Mouse (Mus musculus): ENCODE measurements around the gene Gm9573.
A peak's percentile ranks its signal among the peaks of the same experiment; 100 is the strongest.

The Gm9573 gene

GRCm38 (mm10) chr17:35626537-35626936 lies at the start of gene Gm9573:
Gm9573 (minus strand) TSS chr17:35626637.
- no peak for DNase-seq (ENCODE audit: low spot score)

DNA sequence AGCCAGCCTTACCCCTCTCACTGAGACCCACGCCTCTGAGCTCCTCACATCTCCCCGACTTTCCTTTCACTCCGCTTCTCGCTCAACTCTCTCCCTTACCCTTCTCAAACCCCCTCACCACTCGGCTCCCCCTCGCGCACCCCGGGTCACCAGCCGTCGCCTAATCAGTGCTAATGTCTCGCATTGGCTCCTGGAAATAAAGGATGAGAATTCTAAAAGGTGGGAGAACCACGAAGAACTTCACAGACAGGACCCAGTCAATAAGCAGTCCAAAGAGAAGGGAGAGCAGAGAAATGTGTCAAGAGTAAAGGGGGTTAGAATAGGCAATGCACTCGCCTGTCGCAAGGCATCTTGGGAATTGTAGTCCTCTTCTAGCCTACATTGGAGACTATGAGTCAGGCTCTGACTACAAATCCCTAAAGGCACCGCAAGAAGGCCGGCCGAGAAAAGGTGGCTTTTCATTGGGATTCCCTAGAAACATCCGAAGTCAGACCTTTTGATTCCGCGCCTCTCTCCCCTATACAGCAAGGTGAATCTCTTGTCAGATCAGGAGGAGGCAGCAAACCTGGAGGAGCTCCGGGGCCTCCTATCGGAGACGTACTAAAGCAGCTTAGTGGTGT lies 47.1 kb upstream of the Gm9573 start, which contains the start of gene Gtf2h4:
Gene Gtf2h4 (minus strand): TSS at position 324 of the 620 bp plus-strand sequence.
- peak; percentile 70 for DNase-seq (ENCODE audit: low spot score)

GRCm38 (mm10) chr17:35672527-35672926 lies 46.1 kb upstream of the Gm9573 start:
- no peak for DNase-seq (ENCODE audit: low spot score)

DNA sequence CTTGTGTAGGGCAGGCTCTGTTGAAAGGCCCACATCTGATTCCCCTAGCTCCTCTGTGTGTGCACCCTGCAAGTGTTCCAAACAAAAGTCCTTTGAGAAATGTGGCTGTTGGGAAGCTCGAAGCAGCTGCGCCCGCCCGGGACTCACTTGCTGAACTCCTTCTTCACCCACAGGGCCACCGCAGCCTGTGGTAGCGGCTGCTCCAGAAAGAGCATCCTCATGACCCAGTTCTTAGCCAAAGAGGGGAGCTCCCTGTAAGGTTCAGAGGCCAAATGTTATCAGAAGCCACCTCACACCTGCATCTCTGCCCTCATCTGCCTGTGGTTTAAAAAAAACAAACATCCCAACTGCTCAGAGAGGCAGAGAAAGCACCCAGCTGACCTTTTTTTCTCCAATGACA lies 45.4 kb upstream of the Gm9573 start:
- no peak for DNase-seq (ENCODE audit: low spot score)

DNA sequence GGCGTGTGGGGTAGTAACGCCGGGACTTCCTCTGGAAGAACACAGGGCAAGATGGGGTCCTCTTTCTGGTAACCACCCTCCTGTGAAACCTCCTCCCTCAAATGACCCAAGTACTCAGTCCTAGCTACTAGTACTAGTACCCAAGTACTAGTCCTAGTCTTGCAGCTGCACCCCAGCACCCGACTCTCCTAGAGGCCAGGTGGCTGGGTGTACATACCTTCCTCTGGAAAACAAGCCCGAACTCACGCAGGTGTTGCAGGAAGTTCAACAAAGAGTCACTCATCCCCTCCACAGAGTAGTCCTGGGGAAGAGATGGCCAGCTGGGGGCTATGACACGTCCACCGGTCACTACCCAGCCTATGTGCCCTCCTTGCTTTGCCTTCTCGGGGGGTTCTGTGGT lies 43.3 kb upstream of the Gm9573 start:
- peak; percentile 2 for DNase-seq (ENCODE audit: low spot score)

DNA sequence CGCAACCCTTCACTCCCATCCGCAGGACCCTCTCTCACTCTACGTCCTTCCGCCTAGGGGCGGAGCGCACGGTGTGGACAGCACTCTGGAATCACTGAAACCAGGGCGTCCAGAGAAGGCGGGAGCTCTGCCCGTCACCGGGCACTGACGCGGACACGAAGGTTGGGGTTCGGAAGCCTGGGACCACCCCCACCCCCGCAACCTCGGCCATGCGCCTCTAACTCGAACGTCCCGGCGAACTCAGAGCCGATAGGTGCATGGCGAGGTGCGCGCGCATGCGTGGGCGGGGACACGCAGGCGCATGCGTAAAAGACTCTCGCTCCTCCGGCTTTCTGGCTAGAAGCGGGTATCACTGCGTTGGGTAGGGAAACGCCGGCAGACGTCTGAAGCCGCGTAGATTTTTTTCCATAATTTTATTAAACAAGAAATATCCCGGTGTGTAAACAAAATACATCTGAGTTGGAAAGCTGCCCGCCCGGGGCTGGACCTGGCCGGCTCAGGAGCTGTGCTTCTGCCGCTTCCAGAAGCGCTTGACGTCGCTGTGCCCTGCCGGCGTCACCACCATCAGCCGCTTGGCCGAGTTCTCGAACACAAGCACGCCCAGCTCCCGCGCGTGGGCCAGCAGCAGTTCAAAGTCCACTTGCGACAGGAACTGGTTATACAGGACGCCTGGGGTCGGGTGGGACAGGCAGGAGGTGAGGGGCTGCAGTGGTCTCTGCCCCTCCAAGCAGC lies 41.1 kb upstream of the Gm9573 start, which contains the start of gene Vars2:
Gene Vars2 (minus strand): TSS at position 259 of the 732 bp plus-strand sequence.
- peak; percentile 96 for DNase-seq (ENCODE audit: low spot score)

DNA sequence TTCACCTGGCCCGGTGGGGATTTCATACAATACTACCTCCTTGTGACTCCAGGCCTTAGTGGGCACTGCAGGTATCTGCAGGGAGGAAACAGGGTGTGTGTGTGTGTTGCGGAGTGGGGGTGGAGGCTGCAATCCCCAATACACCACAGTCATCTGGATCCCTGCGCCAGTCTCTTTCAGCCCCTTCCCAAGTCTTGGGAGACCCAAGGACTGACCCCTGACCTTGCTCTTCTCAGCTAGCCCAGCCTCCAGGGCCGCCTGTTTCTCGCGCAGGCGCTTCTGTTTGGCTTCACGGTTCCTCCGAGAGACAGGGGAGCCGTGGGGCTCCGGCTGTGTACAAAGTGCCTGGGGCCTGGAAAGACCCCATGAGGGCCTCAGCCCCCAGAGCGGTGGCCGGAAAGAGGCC lies 40.4 kb upstream of the Gm9573 start:
- no peak for DNase-seq (ENCODE audit: low spot score)

DNA sequence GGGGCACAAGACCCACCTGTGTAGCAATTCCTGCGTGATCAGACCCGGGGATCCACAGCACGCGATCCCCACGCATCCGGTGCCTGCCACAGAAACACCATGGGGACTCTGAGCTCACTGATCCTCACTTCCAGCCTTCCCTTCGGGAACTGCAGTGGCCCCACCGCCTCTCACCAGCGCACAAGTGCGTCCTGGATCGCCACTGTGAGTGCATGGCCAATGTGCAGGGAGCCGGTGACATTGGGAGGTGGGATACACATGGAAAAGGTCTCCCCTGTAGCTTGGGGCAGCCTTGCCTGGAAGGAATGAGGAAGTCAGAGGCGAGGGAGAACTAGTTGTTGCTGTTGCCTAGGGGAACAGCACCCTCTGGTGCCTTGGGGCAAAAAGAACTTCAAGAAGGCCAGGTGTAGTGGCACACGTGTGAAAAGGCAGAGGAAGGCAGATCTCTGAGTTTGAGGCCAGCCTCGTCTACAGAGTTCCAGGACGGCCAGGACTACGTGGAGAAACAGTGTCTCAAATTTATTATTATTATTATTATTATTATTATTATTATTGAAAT lies 39.6 kb upstream of the Gm9573 start:
- peak; percentile 29 for DNase-seq (ENCODE audit: low spot score)

GRCm38 (mm10) chr17:35653086-35653485 lies 26.6 kb upstream of the Gm9573 start:
- DNase-seq (ENCODE audit: low spot score) = no peak

DNA sequence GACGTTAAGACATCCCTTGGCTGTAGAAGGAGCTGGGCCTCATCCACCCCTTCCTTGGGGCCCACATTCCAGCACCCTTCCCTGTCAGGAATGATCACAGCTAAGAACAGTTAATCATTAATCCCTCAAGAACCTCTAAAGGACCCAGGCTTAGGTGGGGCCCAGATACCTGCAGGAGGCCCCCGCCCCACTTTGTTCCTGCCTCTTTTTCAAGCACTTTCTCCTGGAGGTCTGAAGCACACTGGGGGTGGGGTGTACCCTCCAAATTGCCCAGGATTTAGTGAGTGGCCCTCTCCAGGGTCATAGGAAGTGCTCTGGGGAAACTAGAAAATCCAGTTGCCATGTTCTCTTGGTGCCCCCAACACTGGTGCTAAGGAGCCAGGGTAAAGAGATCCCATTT lies 23.0 kb upstream of the Gm9573 start:
- DNase-seq (ENCODE audit: low spot score) = no peak

DNA sequence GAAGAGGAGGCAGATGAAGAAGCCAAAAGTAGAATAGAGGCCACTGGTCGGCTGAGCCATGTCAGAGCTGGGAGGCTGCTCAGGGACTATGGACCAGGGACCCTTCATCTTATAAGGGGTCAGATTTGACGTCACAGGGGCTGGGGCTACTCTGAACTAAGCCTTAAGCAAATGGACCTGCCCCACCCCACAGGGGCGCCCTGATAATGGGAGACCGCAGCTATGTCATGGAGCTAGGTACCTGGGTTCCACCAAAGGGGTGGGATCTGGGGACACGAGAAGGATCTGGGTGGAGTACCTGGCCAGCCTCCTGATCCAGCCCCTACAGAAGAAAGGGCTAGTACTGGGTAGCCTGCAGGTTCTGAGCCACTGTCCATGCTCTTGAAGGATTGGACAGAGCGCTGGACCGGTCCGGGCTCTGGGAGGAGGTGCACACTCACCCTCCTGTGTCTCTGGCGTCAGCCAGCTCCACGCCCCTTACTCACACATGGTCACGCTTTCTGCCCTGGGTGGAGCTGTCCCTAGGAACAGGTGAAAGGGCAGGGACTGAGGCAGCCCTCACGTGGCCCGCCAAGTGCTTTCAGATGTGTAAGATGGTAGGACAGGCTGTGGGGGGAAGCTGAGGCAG lies 17.3 kb upstream of the Gm9573 start, which contains the start of gene Mucl3:
Gene Mucl3 (minus strand): TSS at position 87 of the 628 bp plus-strand sequence.
- DNase-seq (ENCODE audit: low spot score) = no peak

- DNase-seq (ENCODE audit: low spot score) = no peak
Measured at GRCm38 (mm10) chr17:35639352-35639751, 12.9 kb upstream of the Gm9573 start.

DNA sequence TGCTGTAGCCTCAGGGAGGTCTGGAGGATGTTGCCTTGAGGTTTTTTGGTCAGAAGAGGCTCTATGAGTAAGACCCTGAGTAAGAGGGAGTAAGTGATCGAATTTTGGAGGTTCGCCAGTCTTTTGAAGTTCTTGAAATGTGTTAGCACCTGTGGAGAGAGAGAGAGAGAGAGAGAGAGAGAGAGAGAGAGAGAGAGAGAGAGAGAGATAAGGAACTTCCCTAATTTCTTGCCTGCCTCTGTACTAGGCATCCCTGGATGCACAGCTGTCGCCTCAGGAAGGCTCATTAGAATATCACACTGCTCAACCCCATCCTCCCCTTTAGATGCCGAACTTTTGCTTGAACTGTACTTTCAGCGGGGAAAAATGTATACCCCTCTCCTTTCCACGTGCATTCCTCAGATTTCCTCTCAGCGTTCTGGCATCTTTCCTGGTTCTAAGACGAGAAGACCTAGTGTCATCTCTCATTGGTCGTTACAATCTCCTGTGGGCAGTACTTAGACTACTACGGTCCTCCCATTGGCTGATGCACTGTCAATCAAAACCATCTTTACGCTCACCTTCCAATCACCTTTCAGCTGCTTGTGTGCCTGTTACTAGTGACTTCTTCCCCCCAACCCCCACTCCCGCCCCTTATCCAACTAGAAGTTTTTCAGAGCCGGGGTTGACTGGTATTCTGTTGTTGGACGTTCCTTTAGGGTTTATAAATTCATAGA lies 12.2 kb upstream of the Gm9573 start:
- DNase-seq (ENCODE audit: low spot score) = peak; percentile 65

DNA sequence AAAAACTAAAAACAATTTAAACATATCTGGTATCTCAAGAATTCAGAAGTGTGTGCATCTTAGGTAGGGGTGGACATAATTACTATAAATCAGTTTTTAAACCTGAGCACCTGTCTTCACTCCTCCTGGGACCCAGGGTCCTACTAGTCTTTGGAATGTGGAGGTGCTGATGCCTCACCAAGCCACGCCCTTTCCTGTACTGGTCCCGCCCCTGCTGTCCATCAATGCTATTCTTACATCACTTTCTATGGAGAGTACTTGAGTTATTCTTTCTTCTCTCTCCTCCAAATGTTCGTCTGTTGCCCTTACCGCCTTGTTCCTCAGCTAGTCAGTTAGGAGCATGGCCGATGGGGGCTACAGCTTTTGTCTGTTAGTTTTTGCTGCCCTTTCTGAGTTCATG lies 9.9 kb upstream of the Gm9573 start:
- no peak for DNase-seq (ENCODE audit: low spot score)

- DNase-seq (ENCODE audit: low spot score) = peak; percentile 47
Measured at GRCm38 (mm10) chr17:35635699-35636111, 9.3 kb upstream of the Gm9573 start.

DNA sequence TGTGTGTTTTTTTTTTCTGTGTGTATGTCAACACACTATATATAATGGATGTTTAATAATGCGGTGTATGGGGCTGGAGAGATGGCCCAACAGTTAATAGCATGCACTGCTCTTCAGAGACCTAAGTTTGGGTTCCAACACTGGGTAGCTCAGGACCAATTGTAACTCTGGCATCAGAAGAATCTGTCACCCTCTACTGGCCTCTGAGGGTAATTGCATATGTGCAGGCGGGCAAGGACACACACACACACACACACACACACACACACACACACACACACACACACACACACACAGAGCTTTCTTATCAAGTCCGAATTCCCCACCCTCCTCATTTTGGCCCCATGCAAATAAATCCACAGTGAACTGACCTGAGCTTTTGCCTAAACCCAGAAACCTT lies 8.8 kb upstream of the Gm9573 start:
- no peak for DNase-seq (ENCODE audit: low spot score)

DNA sequence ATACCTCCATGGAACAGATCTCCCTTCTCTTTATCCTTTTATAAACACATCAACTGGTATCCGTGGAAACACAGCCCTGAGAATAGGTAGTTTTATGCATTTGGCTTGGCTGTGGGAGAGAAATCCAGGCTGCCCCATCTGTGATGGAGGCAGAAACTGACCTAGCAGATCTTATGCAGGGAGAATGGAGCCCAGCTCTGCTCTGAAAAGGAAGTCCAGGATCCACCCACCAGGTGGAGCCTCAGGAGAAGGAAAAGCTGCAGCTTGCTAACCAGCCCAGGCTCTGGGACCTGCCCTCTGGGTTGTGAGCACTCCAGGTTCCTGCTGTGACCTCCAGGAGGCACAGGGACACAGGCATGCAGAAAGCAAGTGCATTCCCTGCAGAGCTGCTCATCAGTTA lies 7.6 kb upstream of the Gm9573 start:
- DNase-seq (ENCODE audit: low spot score) = peak; percentile 39

DNA sequence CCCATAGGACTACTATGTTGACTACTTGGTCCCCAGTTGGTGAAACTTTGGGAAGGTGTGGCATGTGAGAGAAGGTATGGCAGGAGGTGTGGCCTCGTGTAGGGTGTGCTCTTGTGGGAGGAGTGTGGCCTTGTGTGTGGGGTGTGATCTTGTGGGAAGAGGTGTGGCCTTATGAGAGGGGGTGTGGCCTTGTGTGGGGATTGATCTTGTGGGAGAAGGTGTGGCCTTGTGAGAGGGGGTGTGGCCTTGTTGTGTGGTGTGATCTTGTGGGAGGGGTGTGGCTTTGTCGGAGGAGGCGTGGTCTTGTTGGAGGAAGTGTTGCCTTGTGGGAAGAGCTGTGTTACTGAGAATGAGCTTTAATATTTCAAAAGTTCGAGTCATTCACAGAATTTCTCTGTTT lies 9.3 kb downstream of the Gm9573 start:
- DNase-seq (ENCODE audit: low spot score) = no peak

DNA sequence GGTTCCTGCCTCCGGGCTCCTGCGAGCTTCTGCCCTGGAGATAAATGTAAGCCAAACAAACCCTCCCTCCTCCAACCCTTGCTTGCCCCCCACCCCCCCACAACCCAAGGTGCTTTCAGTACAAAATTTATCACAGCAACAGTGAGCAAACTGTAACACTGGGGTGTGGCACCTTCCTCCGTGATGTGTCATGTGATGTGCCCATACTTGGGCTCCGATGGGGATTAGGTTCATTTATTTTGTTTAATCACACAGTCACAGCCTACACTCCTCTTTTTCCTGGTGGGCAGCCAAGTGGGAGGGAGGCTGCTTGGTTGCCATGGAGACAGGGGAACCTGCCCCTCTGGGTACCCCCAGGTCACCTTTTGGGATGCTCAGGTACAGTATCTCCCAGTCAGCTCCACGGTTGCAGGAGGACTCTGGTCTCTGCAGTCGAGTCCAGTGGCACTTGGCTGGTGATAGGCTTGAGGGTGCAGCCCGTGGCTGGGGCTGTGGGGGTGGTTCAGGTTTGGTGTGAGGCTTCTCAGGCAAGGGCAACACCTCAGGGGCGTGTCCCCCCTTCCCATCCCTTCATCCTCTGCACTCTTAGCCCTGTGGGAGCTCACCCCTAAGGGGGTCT lies 24.6 kb downstream of the Gm9573 start:
- DNase-seq (ENCODE audit: low spot score) = no peak

GRCm38 (mm10) chr17:35601249-35601648 lies 25.2 kb downstream of the Gm9573 start, which contains the start of gene Sfta2:
Sfta2 (plus strand) TSS chr17:35601549.
- DNase-seq (ENCODE audit: low spot score) = no peak

GRCm38 (mm10) chr17:35597399-35597798 lies 29.0 kb downstream of the Gm9573 start:
- DNase-seq (ENCODE audit: low spot score) = no peak
